Mouse (Mus musculus) naive thymus-derived CD4-positive, alpha-beta T cell, adult 5 months (primary cell): ENCODE measurements around the gene Atp5k. TPM values are rescaled to one million over a fixed set of nuclear protein-coding genes. Genes with fewer than 3 reads are reported as not detected.

ENCODE experiments used
- polyA plus RNA-seq: library from polyadenylated mRNA; unstranded; fragments of 100-300 nt; shearing (Covaris generic); gene quantifications from one replicate; pipeline ENCODE4 v1.2.1, GENCODE M21; 2017

Atp5k gene
- 89.3 TPM for polyA plus RNA-seq

GRCm38 (mm10) chr5:108433804-108434587, at the start of gene Atp5k:
Atp5k (minus strand) TSS chr5:108434448.

GRCm38 (mm10) chr5:108461082-108462065, 27.1 kb upstream of the Atp5k start, which contains the start of gene Pcgf3:
Pcgf3 (plus strand) TSS chr5:108461232.

GRCm38 (mm10) chr5:108448785-108449668, 14.8 kb upstream of the Atp5k start, which contains the start of gene Mfsd7a:
Mfsd7a (minus strand) TSS chr5:108448891.

GRCm38 (mm10) chr5:108388201-108388600, 46.0 kb downstream of the Atp5k start, which contains the start of gene Pde6b:
Pde6b (plus strand) TSS chr5:108388391.

Other genes with a start within 250 kb of the Atp5k start
- gene Dr1, start 165.6 kb downstream of the Atp5k start, polyA plus RNA-seq, result 39.6 TPM
- 2.3 TPM for gene Pigg, start 121.8 kb downstream of the Atp5k start, polyA plus RNA-seq
- gene Gm42517, start 66.5 kb downstream of the Atp5k start, polyA plus RNA-seq, result not detected
- 0.57 TPM for gene Pde6b, start 46.1 kb downstream of the Atp5k start, polyA plus RNA-seq
- gene Mfsd7a, start 14.4 kb upstream of the Atp5k start, polyA plus RNA-seq, result not detected
- 13.3 TPM for gene Pcgf3, start 26.8 kb upstream of the Atp5k start, polyA plus RNA-seq
- not detected for gene Cplx1, start 115.6 kb upstream of the Atp5k start, polyA plus RNA-seq
- gene Gak, start 195.3 kb upstream of the Atp5k start, polyA plus RNA-seq, result 210 TPM
- 22.5 TPM for gene Tmem175, start 195.3 kb upstream of the Atp5k start, polyA plus RNA-seq
- gene Idua, start 225.9 kb upstream of the Atp5k start, polyA plus RNA-seq, result 31.0 TPM
- 24.7 TPM for gene Dgkq, start 235.2 kb upstream of the Atp5k start, polyA plus RNA-seq
- 0.11 TPM for gene Slc26a1, start 241.1 kb upstream of the Atp5k start, polyA plus RNA-seq